In genomic region chr10:62471105-62471504, GRCm38 (mm10) we compare ENCODE assay signal across 13 mouse cellular contexts. TPM values are rescaled to one million over a fixed set of nuclear protein-coding genes. Genes with fewer than 3 reads are reported as not detected.
"Had no signal": no experiment of that assay in that cellular context is flagged by ENCODE, and none has a peak within 500 bp of the region (broad histone marks: within the 10 kb centered on the region; RNA-seq: fewer than 3 reads in every experiment).

No protein-coding gene starts in this region.

- H3K27me3 ChIP-seq: limb, embryonic 15.5 days; liver, embryonic 12.5 days; midbrain, embryonic 13.5 days had no signal

- H3K4me2 ChIP-seq: limb, embryonic 15.5 days; liver, embryonic 12.5 days; lung, embryonic 14.5 days; midbrain, embryonic 13.5 days had no signal

- H3K27ac ChIP-seq: kidney, postnatal 0 days; limb, embryonic 15.5 days; liver, embryonic 12.5 days; midbrain, embryonic 13.5 days had no signal

- H3K9ac ChIP-seq: limb, embryonic 15.5 days; liver, embryonic 12.5 days; lung, embryonic 14.5 days; midbrain, embryonic 13.5 days had no signal

- H3K4me3 ChIP-seq: limb, embryonic 15.5 days; liver, embryonic 12.5 days; midbrain, embryonic 13.5 days had no signal

- ATAC-seq: liver, embryonic 12.5 days; midbrain, embryonic 13.5 days had no signal

- H3K4me1 ChIP-seq: limb, embryonic 15.5 days had no signal

- DNase-seq: kidney, adult 9 months; kidney, postnatal 36 days; layer of hippocampus, adult 9-11 months; layer of hippocampus, postnatal 36 days; lung, embryonic 14.5 days; right cerebral cortex, postnatal 14 days; thymus, postnatal 36 days had no signal

- H3K9me3 ChIP-seq: limb, embryonic 15.5 days; liver, embryonic 12.5 days; midbrain, embryonic 13.5 days had no signal

RNA-seq across cellular contexts. Expression of gene 4930507D05Rik, which starts 21.8 kb away (rescaled TPM):
- total RNA-seq: monocyte, adult 5-6 weeks had no signal
- polyA plus RNA-seq: spleen, adult 2 months had no signal

RNA-seq across cellular contexts. Expression of gene Hkdc1, which starts 48.8 kb away (rescaled TPM):
- total RNA-seq: monocyte, adult 5-6 weeks had no signal
